Mouse (Mus musculus): ENCODE results near the gene Pakap. TPM values are rescaled to one million over a fixed set of nuclear protein-coding genes. Genes with fewer than 3 reads are reported as not detected.

Gene Pakap
- polyA plus RNA-seq, 1 experiment from 2014 or later: 1.4 TPM

DNA sequence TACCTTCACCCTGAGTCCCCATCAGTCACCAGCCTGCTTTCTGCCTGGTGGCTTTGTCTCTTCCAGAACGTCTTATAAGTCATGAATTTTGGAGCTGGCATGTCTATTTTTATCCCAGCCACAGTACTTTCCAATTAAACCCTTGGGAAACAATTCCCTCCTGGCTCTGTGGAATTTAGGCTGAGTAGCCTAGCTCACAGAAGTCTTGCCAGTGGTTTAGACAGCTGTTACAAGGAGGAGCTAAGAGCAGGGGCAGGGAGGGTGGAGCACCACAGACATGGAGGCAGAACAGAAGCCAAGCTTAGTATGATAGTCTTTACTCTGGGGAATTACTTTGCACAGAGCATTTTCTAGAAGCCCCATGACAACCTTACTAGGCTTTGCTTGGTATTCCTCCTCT lies 17.8 kb upstream of the Pakap start:
- 15% methylated on average over 1 of the region's 1 CpGs for WGBS (ENCODE audit: insufficient replicate concordance)
- Histone ChIP-seq H3K27ac (replicated peaks) (no peak overlapping the region), H3K4me2 (no peak overlapping the region), H3K4me3 (replicated peaks) (no peak overlapping the region), H3K4me1 (replicated peaks) (no peaks in the 10 kb centered on the region), H3K27me3 (no peaks in the 10 kb centered on the region), H3K9ac (no peak overlapping the region), H3K9me3 (replicated peaks) (no peaks in the 10 kb centered on the region), H3K36me3 (replicated peaks) (no peaks in the 10 kb centered on the region)
- ATAC-seq (ENCODE audit: insufficient read depth): no peak

DNA sequence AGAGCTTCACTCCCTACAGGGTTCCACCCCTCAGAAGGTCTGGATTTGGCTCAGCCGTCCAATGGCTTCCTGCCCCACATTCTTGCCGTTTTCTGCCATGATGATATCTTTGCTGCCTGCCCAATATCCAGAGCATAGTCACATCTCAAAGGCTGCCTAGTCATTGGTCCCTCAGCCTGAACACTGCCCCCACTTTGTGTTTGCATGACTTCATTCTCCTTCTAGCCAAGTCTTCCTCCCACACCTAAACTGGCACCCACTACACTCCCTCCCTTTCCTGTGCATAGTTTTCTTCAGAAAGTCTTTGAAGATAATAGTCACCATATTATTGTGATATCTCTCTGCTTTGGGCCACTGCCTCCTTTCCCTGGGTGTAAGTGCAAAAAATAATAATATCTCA lies 10.9 kb upstream of the Pakap start:
- Histone ChIP-seq H3K9me3 (replicated peaks) (no peaks in the 10 kb centered on the region), H3K36me3 (replicated peaks) (no peaks in the 10 kb centered on the region), H3K9ac (no peak overlapping the region), H3K4me2 (no peak overlapping the region), H3K27me3 (no peaks in the 10 kb centered on the region), H3K27ac (replicated peaks) (no peak overlapping the region), H3K4me3 (replicated peaks) (no peak overlapping the region), H3K4me1 (replicated peaks) (no peaks in the 10 kb centered on the region)
- WGBS (ENCODE audit: insufficient replicate concordance): 61% methylated on average over 2 of the region's 2 CpGs
- ATAC-seq (ENCODE audit: insufficient read depth): no peak

DNA sequence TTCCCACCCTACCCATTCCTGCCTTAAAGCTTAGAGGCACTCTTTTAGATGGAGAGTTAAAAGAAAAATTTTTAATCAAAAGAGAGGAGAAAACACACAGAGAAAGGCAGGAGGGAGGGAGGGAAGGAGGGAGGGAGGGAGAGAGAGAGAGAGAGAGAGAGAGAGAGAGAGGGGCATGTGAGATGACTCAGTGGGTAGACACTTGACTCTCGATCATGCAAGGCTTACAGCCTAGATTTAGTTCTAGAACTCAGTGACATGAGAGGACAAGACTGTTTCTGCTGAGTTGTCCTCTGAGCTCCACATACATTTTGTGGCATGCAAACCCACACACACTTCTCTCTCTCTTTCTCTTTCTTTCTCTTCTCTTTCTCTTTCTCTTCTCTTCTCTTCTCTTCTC lies 8.5 kb upstream of the Pakap start:
- no peak overlapping the region for H3K9ac ChIP-seq
- no peak for ATAC-seq (ENCODE audit: insufficient read depth)
- no peaks in the 10 kb centered on the region for H3K36me3 ChIP-seq (replicated peaks)
- no peaks in the 10 kb centered on the region for H3K27me3 ChIP-seq
- H3K27ac ChIP-seq (replicated peaks): no peak overlapping the region
- no peak overlapping the region for H3K4me3 ChIP-seq (replicated peaks)
- no peak overlapping the region for H3K4me2 ChIP-seq
- H3K4me1 ChIP-seq (replicated peaks): no peaks in the 10 kb centered on the region
- WGBS (ENCODE audit: insufficient replicate concordance): 58% methylated on average over 1 of the region's 1 CpGs
- H3K9me3 ChIP-seq (replicated peaks): no peaks in the 10 kb centered on the region

GRCm38 (mm10) chr4:57560010-57560409 lies 8.0 kb upstream of the Pakap start:
- no peak overlapping the region for H3K4me3 ChIP-seq (replicated peaks)
- H3K4me1 ChIP-seq (replicated peaks): no peaks in the 10 kb centered on the region
- no peaks in the 10 kb centered on the region for H3K27me3 ChIP-seq
- 38% methylated on average over 3 of the region's 3 CpGs for WGBS (ENCODE audit: insufficient replicate concordance)
- no peak overlapping the region for H3K4me2 ChIP-seq
- H3K27ac ChIP-seq (replicated peaks): no peak overlapping the region
- H3K9ac ChIP-seq: no peak overlapping the region
- no peaks in the 10 kb centered on the region for H3K9me3 ChIP-seq (replicated peaks)
- no peaks in the 10 kb centered on the region for H3K36me3 ChIP-seq (replicated peaks)
- ATAC-seq (ENCODE audit: insufficient read depth): no peak

DNA sequence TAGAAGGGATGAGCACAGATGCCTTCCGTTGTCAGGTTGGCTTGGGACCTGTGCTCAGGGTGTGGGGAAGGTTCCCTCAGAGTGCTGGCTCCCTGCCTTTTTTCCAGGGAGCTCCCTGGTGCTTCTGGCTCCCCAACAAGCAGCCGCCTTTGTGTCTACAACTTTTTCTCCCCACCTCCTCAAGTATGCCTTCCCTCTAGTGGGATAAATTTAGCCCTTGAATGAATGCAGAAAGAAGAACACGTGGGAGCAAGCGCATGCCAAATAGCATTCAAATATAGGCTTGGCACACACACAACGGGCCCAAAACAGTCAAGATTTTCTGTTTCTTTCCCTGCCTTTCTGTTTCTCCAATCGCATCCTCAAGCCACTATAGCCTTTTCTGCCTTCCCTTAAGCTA lies 6.9 kb upstream of the Pakap start:
- Histone ChIP-seq H3K27me3 (no peaks in the 10 kb centered on the region), H3K36me3 (replicated peaks) (no peaks in the 10 kb centered on the region), H3K4me3 (replicated peaks) (no peak overlapping the region), H3K9me3 (replicated peaks) (no peaks in the 10 kb centered on the region), H3K4me2 (no peak overlapping the region), H3K27ac (replicated peaks) (no peak overlapping the region), H3K9ac (no peak overlapping the region), H3K4me1 (replicated peaks) (no peaks in the 10 kb centered on the region)
- ATAC-seq (ENCODE audit: insufficient read depth): no peak
- WGBS (ENCODE audit: insufficient replicate concordance): 57% methylated on average over 6 of the region's 6 CpGs

DNA sequence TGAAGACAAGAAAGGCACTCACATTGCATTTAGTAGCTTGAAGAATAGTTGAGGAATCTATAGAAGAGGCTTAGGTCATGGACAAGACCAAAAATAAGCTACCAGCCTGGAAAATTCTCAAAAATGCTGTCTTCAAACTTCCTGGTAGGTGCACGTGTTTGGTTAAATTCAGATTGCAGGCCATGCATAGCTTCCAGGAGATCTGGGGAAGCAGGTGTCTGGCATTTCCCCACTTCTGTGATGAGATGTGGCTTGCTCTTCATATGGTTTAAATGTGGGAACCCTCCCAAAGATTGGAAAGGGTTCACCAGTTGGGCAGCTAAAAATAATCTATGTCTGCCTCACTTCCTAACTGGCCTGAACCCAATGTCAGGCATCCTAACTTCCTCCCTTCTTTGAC lies 2.7 kb upstream of the Pakap start:
- 63% methylated on average over 1 of the region's 1 CpGs for WGBS (ENCODE audit: insufficient replicate concordance)
- H3K27ac ChIP-seq (replicated peaks): no peak overlapping the region
- no peak for ATAC-seq (ENCODE audit: insufficient read depth)
- H3K9me3 ChIP-seq (replicated peaks): no peaks in the 10 kb centered on the region
- H3K27me3 ChIP-seq: peaks cover 26% of the 10 kb centered on the region
- no peaks in the 10 kb centered on the region for H3K36me3 ChIP-seq (replicated peaks)
- no peaks in the 10 kb centered on the region for H3K4me1 ChIP-seq (replicated peaks)
- H3K9ac ChIP-seq: no peak overlapping the region
- H3K4me3 ChIP-seq (replicated peaks): no peak overlapping the region
- H3K4me2 ChIP-seq: no peak overlapping the region

GRCm38 (mm10) chr4:57565811-57566210 lies 2.2 kb upstream of the Pakap start:
- Histone ChIP-seq H3K9ac (no peak overlapping the region), H3K4me2 (no peak overlapping the region), H3K36me3 (replicated peaks) (no peaks in the 10 kb centered on the region), H3K4me3 (replicated peaks) (no peak overlapping the region), H3K4me1 (replicated peaks) (no peaks in the 10 kb centered on the region), H3K27me3 (peaks cover 26% of the 10 kb centered on the region), H3K27ac (replicated peaks) (no peak overlapping the region), H3K9me3 (replicated peaks) (no peaks in the 10 kb centered on the region)
- 32% methylated on average over 2 of the region's 2 CpGs for WGBS (ENCODE audit: insufficient replicate concordance)
- ATAC-seq (ENCODE audit: insufficient read depth): no peak

- peak overlapping the region; percentile 28 for H3K4me3 ChIP-seq (replicated peaks)
- H3K4me1 ChIP-seq (replicated peaks): no peaks in the 10 kb centered on the region
- no peak overlapping the region for H3K9ac ChIP-seq
- no peaks in the 10 kb centered on the region for H3K36me3 ChIP-seq (replicated peaks)
- no peaks in the 10 kb centered on the region for H3K9me3 ChIP-seq (replicated peaks)
- H3K27ac ChIP-seq (replicated peaks): no peak overlapping the region
- no peak for ATAC-seq (ENCODE audit: insufficient read depth)
- WGBS (ENCODE audit: insufficient replicate concordance): 45% methylated on average over 19 of the region's 19 CpGs
- H3K27me3 ChIP-seq: peaks cover 26% of the 10 kb centered on the region
- H3K4me2 ChIP-seq: peak overlapping the region; percentile 41
Measured at GRCm38 (mm10) chr4:57568268-57569068, 489 bp downstream of the Pakap start.

- Histone ChIP-seq H3K27me3 (peaks cover 26% of the 10 kb centered on the region), H3K36me3 (replicated peaks) (no peaks in the 10 kb centered on the region), H3K27ac (replicated peaks) (no peak overlapping the region), H3K9me3 (replicated peaks) (no peaks in the 10 kb centered on the region), H3K9ac (no peak overlapping the region), H3K4me2 (no peak overlapping the region), H3K4me1 (replicated peaks) (no peaks in the 10 kb centered on the region), H3K4me3 (replicated peaks) (no peak overlapping the region)
- ATAC-seq (ENCODE audit: insufficient read depth): no peak
- 75% methylated on average over 4 of the region's 4 CpGs for WGBS (ENCODE audit: insufficient replicate concordance)
Measured at GRCm38 (mm10) chr4:57569069-57569355, 1.0 kb downstream of the Pakap start.

DNA sequence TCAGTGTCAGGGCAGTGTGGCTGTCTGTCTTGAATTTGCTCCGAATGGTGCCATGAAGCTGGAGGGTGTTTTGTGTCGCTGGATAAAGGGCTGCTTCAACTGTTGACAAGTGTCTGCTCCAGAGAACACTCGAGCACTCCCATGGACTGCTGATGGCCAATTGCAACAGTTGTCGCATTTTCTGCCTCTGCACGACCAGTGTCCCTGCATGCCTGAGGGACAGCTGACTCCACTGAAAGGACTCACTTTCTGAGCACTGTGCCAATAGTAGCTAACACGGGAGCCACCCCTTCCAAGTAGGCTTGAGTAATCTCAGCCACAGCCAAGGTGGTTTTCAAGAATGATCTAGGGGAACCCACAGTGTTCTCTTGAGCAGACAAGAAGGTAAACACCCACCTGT lies 1.7 kb downstream of the Pakap start:
- WGBS (ENCODE audit: insufficient replicate concordance): 59% methylated on average over 6 of the region's 6 CpGs
- Histone ChIP-seq H3K36me3 (replicated peaks) (no peaks in the 10 kb centered on the region), H3K9ac (no peak overlapping the region), H3K9me3 (replicated peaks) (no peaks in the 10 kb centered on the region), H3K4me2 (no peak overlapping the region), H3K27ac (replicated peaks) (no peak overlapping the region), H3K4me3 (replicated peaks) (no peak overlapping the region), H3K27me3 (peaks cover 26% of the 10 kb centered on the region), H3K4me1 (replicated peaks) (no peaks in the 10 kb centered on the region)
- no peak for ATAC-seq (ENCODE audit: insufficient read depth)

GRCm38 (mm10) chr4:57570229-57570628 lies 2.2 kb downstream of the Pakap start:
- Histone ChIP-seq H3K9ac (no peak overlapping the region), H3K4me1 (replicated peaks) (no peaks in the 10 kb centered on the region), H3K27ac (replicated peaks) (no peak overlapping the region), H3K4me3 (replicated peaks) (no peak overlapping the region), H3K27me3 (peaks cover 26% of the 10 kb centered on the region), H3K9me3 (replicated peaks) (no peaks in the 10 kb centered on the region), H3K4me2 (no peak overlapping the region), H3K36me3 (replicated peaks) (no peaks in the 10 kb centered on the region)
- no peak for ATAC-seq (ENCODE audit: insufficient read depth)
- WGBS (ENCODE audit: insufficient replicate concordance): 67% methylated on average over 3 of the region's 3 CpGs

DNA sequence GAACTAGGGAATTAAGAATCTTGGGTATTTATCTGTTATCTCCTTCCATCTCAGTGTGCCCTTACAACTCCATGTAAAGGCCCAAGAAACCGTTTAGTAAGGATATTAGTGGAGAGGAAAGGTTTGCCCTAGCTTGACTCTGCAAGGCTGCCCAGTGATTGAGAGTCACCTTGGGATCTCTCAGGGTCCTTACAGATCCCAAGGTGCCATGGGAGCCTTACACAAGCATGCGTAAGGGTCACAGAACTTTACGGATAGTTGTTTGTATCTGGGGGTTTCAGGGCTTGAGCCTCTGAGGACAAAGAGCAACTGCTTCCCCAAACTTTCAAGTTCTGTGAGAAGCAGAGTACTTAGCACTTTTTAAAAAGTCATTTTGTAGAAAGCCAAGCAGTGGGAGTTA lies 6.2 kb downstream of the Pakap start:
- Histone ChIP-seq H3K4me3 (replicated peaks) (no peak overlapping the region), H3K4me2 (no peak overlapping the region), H3K9ac (no peak overlapping the region), H3K9me3 (replicated peaks) (no peaks in the 10 kb centered on the region), H3K27ac (replicated peaks) (no peak overlapping the region), H3K4me1 (replicated peaks) (no peaks in the 10 kb centered on the region), H3K27me3 (no peaks in the 10 kb centered on the region; the same call in 1 of the 2 replicates), H3K36me3 (replicated peaks) (no peaks in the 10 kb centered on the region)
- WGBS (ENCODE audit: insufficient replicate concordance): 60% methylated on average over 3 of the region's 3 CpGs
- ATAC-seq (ENCODE audit: insufficient read depth): no peak

Data from liver, embryonic 15.5 days (tissue).